Mouse (Mus musculus): Measurements from ENCODE around the gene Zfp366. TPM values are rescaled to one million over a fixed set of nuclear protein-coding genes. Genes with fewer than 3 reads are reported as not detected.
"Not testable (repeated sequence)": the region's sequence is repeated elsewhere in the genome, so short reads cannot be mapped to it uniquely, and the experiment has no call there.

Gene Zfp366
- polyA plus RNA-seq, 1 experiment from 2014 or later, result 0.51 TPM

DNA sequence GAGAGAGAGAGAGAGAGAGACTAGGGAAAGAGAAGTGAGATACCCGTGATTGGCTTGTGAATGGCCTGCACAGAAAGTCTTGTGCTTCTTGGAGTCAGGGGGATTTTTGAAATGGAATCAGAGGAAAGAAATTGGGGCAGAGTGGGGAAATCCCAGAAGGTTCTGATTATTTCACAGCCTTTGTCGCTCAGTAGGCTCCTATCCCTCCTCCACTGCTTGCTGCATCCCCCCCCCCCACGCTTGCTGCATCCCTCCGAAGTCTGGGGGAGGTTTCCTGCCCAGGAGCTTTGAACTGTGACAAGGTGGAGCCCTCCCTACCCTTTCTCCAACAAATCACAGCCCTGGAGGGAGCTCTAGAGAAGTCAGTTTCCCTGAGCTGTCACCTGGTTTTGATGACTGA lies 10.8 kb upstream of the Zfp366 start:
- Histone ChIP-seq H3K27ac (ENCODE audit: low read depth, low read length) (no peak overlapping the region), H3K9ac (ENCODE audit: low read depth, low read length) (no peak overlapping the region), H3K9me3 (ENCODE audit: control insufficient read depth, low read length) (no peaks in the 10 kb centered on the region), H3K36me3 (ENCODE audit: control insufficient read depth, insufficient read depth, low read length) (no peaks in the 10 kb centered on the region), H3K27me3 (replicated peaks; ENCODE audit: control insufficient read depth, insufficient read depth, low read length) (no peaks in the 10 kb centered on the region), H3K4me1 (replicated peaks; ENCODE audit: control insufficient read depth, insufficient read depth, low read length) (no peaks in the 10 kb centered on the region), H3K4me2 (no peak overlapping the region), H3K4me3 (ENCODE audit: low read depth, low read length) (no peak overlapping the region)
- DNase-seq (ENCODE audit: low spot score) (no peak), ATAC-seq (replicated peaks; ENCODE audit: low FRiP score) (no peak)
- WGBS, result 34% methylated on average over 4 of the region's 4 CpGs

DNA sequence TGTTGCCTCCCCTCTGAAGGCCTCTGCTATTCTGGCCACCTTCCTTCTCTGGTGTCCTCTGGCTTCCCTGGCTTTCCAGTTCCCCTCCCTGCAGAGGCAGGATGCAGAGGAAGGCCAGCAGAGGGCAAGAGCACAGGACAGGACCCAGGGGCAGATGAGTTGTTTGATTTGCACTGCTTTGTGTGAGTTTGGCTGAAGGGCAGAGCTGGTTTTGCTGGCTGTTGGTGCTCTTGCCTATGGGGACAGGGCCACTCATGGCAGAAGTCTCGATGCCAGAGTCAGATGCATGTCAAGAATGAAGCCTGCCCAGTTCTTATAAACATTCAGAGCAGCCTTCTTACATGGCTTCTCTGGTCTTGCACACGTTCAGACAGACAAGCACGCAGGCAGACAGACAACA lies 1.8 kb upstream of the Zfp366 start:
- not testable (repeated sequence) for ATAC-seq (replicated peaks; ENCODE audit: low FRiP score); H3K27ac ChIP-seq (ENCODE audit: low read depth, low read length); H3K4me2 ChIP-seq; H3K4me3 ChIP-seq (ENCODE audit: low read depth, low read length); H3K27me3 ChIP-seq (replicated peaks; ENCODE audit: control insufficient read depth, insufficient read depth, low read length); DNase-seq (ENCODE audit: low spot score); H3K36me3 ChIP-seq (ENCODE audit: control insufficient read depth, insufficient read depth, low read length); H3K9ac ChIP-seq (ENCODE audit: low read depth, low read length); H3K9me3 ChIP-seq (ENCODE audit: control insufficient read depth, low read length); H3K4me1 ChIP-seq (replicated peaks; ENCODE audit: control insufficient read depth, insufficient read depth, low read length)
- WGBS, result 78% methylated on average over 3 of the region's 3 CpGs

DNA sequence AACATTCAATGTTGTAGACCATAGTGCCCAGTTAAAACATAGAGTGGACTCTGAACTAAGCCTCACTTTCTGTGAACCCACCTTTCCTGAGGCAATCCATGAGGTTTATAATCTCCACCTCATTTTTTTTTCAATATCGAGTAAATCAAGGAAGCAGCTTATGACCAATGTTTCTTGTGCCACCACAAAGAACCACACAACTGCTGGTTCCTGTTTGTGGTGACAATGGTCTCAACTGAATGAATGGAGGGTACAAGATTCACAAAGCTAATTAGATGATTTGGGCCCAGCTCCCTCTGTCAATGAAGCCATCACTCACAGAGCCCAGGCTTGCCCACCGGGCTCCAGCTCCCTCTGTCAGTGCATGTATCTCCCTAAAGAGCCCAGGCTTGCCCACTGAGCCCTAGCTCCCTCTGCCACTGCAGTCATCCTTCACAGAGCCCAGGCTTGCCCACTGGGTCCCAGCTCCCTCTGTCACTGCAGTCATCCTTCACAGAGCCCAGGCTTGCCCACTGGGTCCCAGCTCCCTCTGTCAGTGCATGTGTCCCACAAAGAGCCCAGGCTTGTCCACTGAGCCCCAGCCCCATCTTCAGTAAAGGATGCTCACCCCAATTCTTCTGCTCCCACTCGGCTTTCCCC lies 1.2 kb upstream of the Zfp366 start:
- H3K36me3 ChIP-seq (ENCODE audit: control insufficient read depth, insufficient read depth, low read length), result no peaks in the 10 kb centered on the region
- H3K4me2 ChIP-seq, result no peak overlapping the region
- 71% methylated on average over 3 of the region's 3 CpGs for WGBS
- H3K4me1 ChIP-seq (replicated peaks; ENCODE audit: control insufficient read depth, insufficient read depth, low read length), result no peaks in the 10 kb centered on the region
- no peak overlapping the region for H3K4me3 ChIP-seq (ENCODE audit: low read depth, low read length)
- no peaks in the 10 kb centered on the region for H3K27me3 ChIP-seq (replicated peaks; ENCODE audit: control insufficient read depth, insufficient read depth, low read length)
- no peak for ATAC-seq (replicated peaks; ENCODE audit: low FRiP score)
- DNase-seq (ENCODE audit: low spot score), result no peak
- no peak overlapping the region for H3K27ac ChIP-seq (ENCODE audit: low read depth, low read length)
- no peak overlapping the region for H3K9ac ChIP-seq (ENCODE audit: low read depth, low read length)
- no peaks in the 10 kb centered on the region for H3K9me3 ChIP-seq (ENCODE audit: control insufficient read depth, low read length)

- H3K9me3 ChIP-seq (ENCODE audit: control insufficient read depth, low read length), result no peaks in the 10 kb centered on the region
- H3K4me2 ChIP-seq, result peak overlapping the region; percentile 2; the same call in 1 of the 2 replicates
- H3K4me3 ChIP-seq (ENCODE audit: low read depth, low read length), result no peak overlapping the region
- H3K27ac ChIP-seq (ENCODE audit: low read depth, low read length), result no peak overlapping the region
- ATAC-seq (replicated peaks; ENCODE audit: low FRiP score) (no peak), DNase-seq (ENCODE audit: low spot score) (no peak)
- 84% methylated on average over 10 of the region's 10 CpGs for WGBS
- H3K9ac ChIP-seq (ENCODE audit: low read depth, low read length), result no peak overlapping the region
- H3K36me3 ChIP-seq (ENCODE audit: control insufficient read depth, insufficient read depth, low read length), result no peaks in the 10 kb centered on the region
- no peaks in the 10 kb centered on the region for H3K27me3 ChIP-seq (replicated peaks; ENCODE audit: control insufficient read depth, insufficient read depth, low read length)
- H3K4me1 ChIP-seq (replicated peaks; ENCODE audit: control insufficient read depth, insufficient read depth, low read length), result no peaks in the 10 kb centered on the region
Measured at GRCm38 (mm10) chr13:99185573-99185972, 950 bp downstream of the Zfp366 start.

GRCm38 (mm10) chr13:99186138-99186853 lies 1.7 kb downstream of the Zfp366 start:
- H3K9me3 ChIP-seq (ENCODE audit: control insufficient read depth, low read length), result no peaks in the 10 kb centered on the region
- ATAC-seq (replicated peaks; ENCODE audit: low FRiP score), result no peak
- no peaks in the 10 kb centered on the region for H3K4me1 ChIP-seq (replicated peaks; ENCODE audit: control insufficient read depth, insufficient read depth, low read length)
- 86% methylated on average over 10 of the region's 10 CpGs for WGBS
- no peak for DNase-seq (ENCODE audit: low spot score)
- no peak overlapping the region for H3K4me2 ChIP-seq
- no peak overlapping the region for H3K4me3 ChIP-seq (ENCODE audit: low read depth, low read length)
- H3K36me3 ChIP-seq (ENCODE audit: control insufficient read depth, insufficient read depth, low read length), result no peaks in the 10 kb centered on the region
- H3K27ac ChIP-seq (ENCODE audit: low read depth, low read length), result no peak overlapping the region
- no peaks in the 10 kb centered on the region for H3K27me3 ChIP-seq (replicated peaks; ENCODE audit: control insufficient read depth, insufficient read depth, low read length)
- no peak overlapping the region for H3K9ac ChIP-seq (ENCODE audit: low read depth, low read length)

- Histone ChIP-seq H3K4me1 (replicated peaks; ENCODE audit: control insufficient read depth, insufficient read depth, low read length) (no peaks in the 10 kb centered on the region), H3K9me3 (ENCODE audit: control insufficient read depth, low read length) (no peaks in the 10 kb centered on the region), H3K4me3 (ENCODE audit: low read depth, low read length) (no peak overlapping the region), H3K27me3 (replicated peaks; ENCODE audit: control insufficient read depth, insufficient read depth, low read length) (no peaks in the 10 kb centered on the region), H3K27ac (ENCODE audit: low read depth, low read length) (no peak overlapping the region), H3K9ac (ENCODE audit: low read depth, low read length) (no peak overlapping the region), H3K4me2 (no peak overlapping the region), H3K36me3 (ENCODE audit: control insufficient read depth, insufficient read depth, low read length) (no peaks in the 10 kb centered on the region)
- 80% methylated on average over 7 of the region's 7 CpGs for WGBS
- DNase-seq (ENCODE audit: low spot score) (no peak), ATAC-seq (replicated peaks; ENCODE audit: low FRiP score) (no peak)
Measured at GRCm38 (mm10) chr13:99186859-99187258, 2.2 kb downstream of the Zfp366 start.

DNA sequence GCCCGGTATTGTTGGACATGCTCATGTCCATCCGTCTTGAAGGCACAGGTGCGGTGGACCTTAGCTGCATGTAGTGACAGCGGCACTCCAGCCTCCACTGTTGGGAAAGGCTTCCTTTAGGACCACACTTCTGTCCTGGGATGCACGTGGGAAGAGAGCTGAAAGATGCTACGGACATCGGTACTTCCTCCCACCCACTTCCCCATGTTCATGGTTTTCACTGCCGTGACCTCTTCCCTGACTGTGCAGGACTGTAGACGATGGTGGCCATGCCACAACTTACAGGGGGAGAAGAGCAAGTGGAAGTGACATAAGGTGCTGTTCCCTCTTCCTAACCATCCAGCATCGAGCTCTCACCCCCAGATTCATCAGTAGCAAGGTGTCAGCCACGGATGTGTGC lies 2.8 kb downstream of the Zfp366 start:
- Histone ChIP-seq H3K9ac (ENCODE audit: low read depth, low read length) (no peak overlapping the region), H3K36me3 (ENCODE audit: control insufficient read depth, insufficient read depth, low read length) (no peaks in the 10 kb centered on the region), H3K4me3 (ENCODE audit: low read depth, low read length) (no peak overlapping the region), H3K4me1 (replicated peaks; ENCODE audit: control insufficient read depth, insufficient read depth, low read length) (no peaks in the 10 kb centered on the region), H3K27ac (ENCODE audit: low read depth, low read length) (no peak overlapping the region), H3K9me3 (ENCODE audit: control insufficient read depth, low read length) (no peaks in the 10 kb centered on the region), H3K27me3 (replicated peaks; ENCODE audit: control insufficient read depth, insufficient read depth, low read length) (no peaks in the 10 kb centered on the region), H3K4me2 (no peak overlapping the region)
- DNase-seq (ENCODE audit: low spot score) (no peak), ATAC-seq (replicated peaks; ENCODE audit: low FRiP score) (no peak)
- 74% methylated on average over 11 of the region's 11 CpGs for WGBS

GRCm38 (mm10) chr13:99188625-99189024 lies 4.0 kb downstream of the Zfp366 start:
- ATAC-seq (replicated peaks; ENCODE audit: low FRiP score) (no peak), DNase-seq (ENCODE audit: low spot score) (no peak)
- Histone ChIP-seq H3K36me3 (ENCODE audit: control insufficient read depth, insufficient read depth, low read length) (no peaks in the 10 kb centered on the region), H3K27ac (ENCODE audit: low read depth, low read length) (no peak overlapping the region), H3K4me2 (no peak overlapping the region), H3K9ac (ENCODE audit: low read depth, low read length) (no peak overlapping the region), H3K4me1 (replicated peaks; ENCODE audit: control insufficient read depth, insufficient read depth, low read length) (no peaks in the 10 kb centered on the region), H3K9me3 (ENCODE audit: control insufficient read depth, low read length) (no peaks in the 10 kb centered on the region), H3K27me3 (replicated peaks; ENCODE audit: control insufficient read depth, insufficient read depth, low read length) (no peaks in the 10 kb centered on the region), H3K4me3 (ENCODE audit: low read depth, low read length) (no peak overlapping the region)
- 70% methylated on average over 8 of the region's 8 CpGs for WGBS

- H3K4me3 ChIP-seq (ENCODE audit: low read depth, low read length), result no peak overlapping the region
- no peaks in the 10 kb centered on the region for H3K4me1 ChIP-seq (replicated peaks; ENCODE audit: control insufficient read depth, insufficient read depth, low read length)
- ATAC-seq (replicated peaks; ENCODE audit: low FRiP score) (no peak), DNase-seq (ENCODE audit: low spot score) (no peak)
- 72% methylated on average over 3 of the region's 3 CpGs for WGBS
- no peaks in the 10 kb centered on the region for H3K9me3 ChIP-seq (ENCODE audit: control insufficient read depth, low read length)
- no peak overlapping the region for H3K9ac ChIP-seq (ENCODE audit: low read depth, low read length)
- H3K36me3 ChIP-seq (ENCODE audit: control insufficient read depth, insufficient read depth, low read length), result no peaks in the 10 kb centered on the region
- no peak overlapping the region for H3K27ac ChIP-seq (ENCODE audit: low read depth, low read length)
- no peaks in the 10 kb centered on the region for H3K27me3 ChIP-seq (replicated peaks; ENCODE audit: control insufficient read depth, insufficient read depth, low read length)
- no peak overlapping the region for H3K4me2 ChIP-seq
Measured at GRCm38 (mm10) chr13:99189671-99190070, 5.0 kb downstream of the Zfp366 start.
